Mouse (Mus musculus): ENCODE measurements at regions not wholly inside any gene's neighbourhood (a gene's known extent, or its start where the extent isn't known, plus 50 kb on each side); places are given as distances from the start of the nearest gene placed in this dataset.

GRCm38 (mm10) chr1:98860236-98860635, 439.3 kb downstream of the Slco6d1 start:
- Histone ChIP-seq H3K9ac (ENCODE audit: insufficient read depth, low read depth, low read length, poor library complexity, severe bottlenecking) (no peak overlapping the region), H3K9me3 (ENCODE audit: control insufficient read depth, insufficient read depth, low read depth, low read length) (no peaks in the 10 kb centered on the region), H3K27ac (ENCODE audit: insufficient read depth, low read depth, low read length, poor library complexity, severe bottlenecking) (no peak overlapping the region), H3K36me3 (ENCODE audit: control insufficient read depth, insufficient read depth, low read length, poor library complexity, severe bottlenecking) (no peaks in the 10 kb centered on the region), H3K4me3 (ENCODE audit: insufficient read depth in 1 of 2, low read depth in 1 of 2, low read length in 2 of 2, poor library complexity in 1 of 2, severe bottlenecking in 1 of 2) (no peak overlapping the region), H3K4me1 (ENCODE audit: control insufficient read depth in 2 of 2, insufficient read depth in 2 of 2, low read length in 2 of 2, poor library complexity in 1 of 2) (no peaks in the 10 kb centered on the region)
- in situ Hi-C loops (cut with MboI; ENCODE audit: low sequenced_read_pairs in 2 of 2, unreplicated experiment in 2 of 2): no loop called here
- no peak for DNase-seq (ENCODE audit: low read depth, low spot score)
- no peak for TF ChIP-seq MAFK (IDR thresholded peaks at IDR 0.05; ENCODE audit: insufficient read depth, low read depth, low read length)
- TF ChIP-seq ZC3H11A (IDR thresholded peaks at IDR 0.05; ENCODE audit: borderline replicate concordance, low read depth, low read length): no peak

- DNase-seq (ENCODE audit: low read depth, low spot score): no peak
- no peaks in the 10 kb centered on the region for H3K36me3 ChIP-seq (ENCODE audit: control insufficient read depth, insufficient read depth, low read length, poor library complexity, severe bottlenecking)
- H3K9me3 ChIP-seq (ENCODE audit: control insufficient read depth, insufficient read depth, low read depth, low read length): no peaks in the 10 kb centered on the region
- no peak overlapping the region for H3K9ac ChIP-seq (ENCODE audit: insufficient read depth, low read depth, low read length, poor library complexity, severe bottlenecking)
- H3K4me3 ChIP-seq (ENCODE audit: insufficient read depth in 1 of 2, low read depth in 1 of 2, low read length in 2 of 2, poor library complexity in 1 of 2, severe bottlenecking in 1 of 2): no peak overlapping the region
- in situ Hi-C loops (cut with MboI; ENCODE audit: low sequenced_read_pairs in 2 of 2, unreplicated experiment in 2 of 2): no loop called here
- no peak for TF ChIP-seq MAFK (IDR thresholded peaks at IDR 0.05; ENCODE audit: insufficient read depth, low read depth, low read length)
- TF ChIP-seq ZNF384 (IDR thresholded peaks at IDR 0.05; ENCODE audit: low read depth, low read length): peak; percentile 56; the same call in 1 of the 2 replicates
- no peak for TF ChIP-seq ZC3H11A (IDR thresholded peaks at IDR 0.05; ENCODE audit: borderline replicate concordance, low read depth, low read length)
- no peak for TF ChIP-seq HCFC1 (IDR thresholded peaks at IDR 0.05; ENCODE audit: borderline replicate concordance, insufficient read depth, low read length)
- no peak for TF ChIP-seq CHD2 (IDR thresholded peaks at IDR 0.05; ENCODE audit: low read depth, low read length)
- no peaks in the 10 kb centered on the region for H3K4me1 ChIP-seq (ENCODE audit: control insufficient read depth in 2 of 2, insufficient read depth in 2 of 2, low read length in 2 of 2, poor library complexity in 1 of 2)
- H3K27ac ChIP-seq (ENCODE audit: insufficient read depth, low read depth, low read length, poor library complexity, severe bottlenecking): no peak overlapping the region
Observed at GRCm38 (mm10) chr1:98906260-98906659, 485.3 kb downstream of the Slco6d1 start.

- Histone ChIP-seq H3K36me3 (ENCODE audit: control insufficient read depth, insufficient read depth, low read length, poor library complexity, severe bottlenecking) (no peaks in the 10 kb centered on the region), H3K9me3 (ENCODE audit: control insufficient read depth, insufficient read depth, low read depth, low read length) (no peaks in the 10 kb centered on the region), H3K9ac (ENCODE audit: insufficient read depth, low read depth, low read length, poor library complexity, severe bottlenecking) (no peak overlapping the region), H3K4me1 (ENCODE audit: control insufficient read depth in 2 of 2, insufficient read depth in 2 of 2, low read length in 2 of 2, poor library complexity in 1 of 2) (no peaks in the 10 kb centered on the region), H3K27ac (ENCODE audit: insufficient read depth, low read depth, low read length, poor library complexity, severe bottlenecking) (no peak overlapping the region), H3K4me3 (ENCODE audit: insufficient read depth in 1 of 2, low read depth in 1 of 2, low read length in 2 of 2, poor library complexity in 1 of 2, severe bottlenecking in 1 of 2) (no peak overlapping the region)
- TF ChIP-seq HCFC1 (IDR thresholded peaks at IDR 0.05; ENCODE audit: borderline replicate concordance, insufficient read depth, low read length) (no peak), MAFK (IDR thresholded peaks at IDR 0.05; ENCODE audit: insufficient read depth, low read depth, low read length) (no peak), ZC3H11A (IDR thresholded peaks at IDR 0.05; ENCODE audit: borderline replicate concordance, low read depth, low read length) (no peak), CHD2 (IDR thresholded peaks at IDR 0.05; ENCODE audit: low read depth, low read length) (no peak), ZNF384 (IDR thresholded peaks at IDR 0.05; ENCODE audit: low read depth, low read length) (no peak)
- in situ Hi-C loops (cut with MboI; ENCODE audit: low sequenced_read_pairs in 2 of 2, unreplicated experiment in 2 of 2): no loop called here
- no peak for DNase-seq (ENCODE audit: low read depth, low spot score)
Observed at GRCm38 (mm10) chr1:98923043-98923442, 502.1 kb downstream of the Slco6d1 start.

- H3K27ac ChIP-seq (ENCODE audit: insufficient read depth, low read depth, low read length, poor library complexity, severe bottlenecking): no peak overlapping the region
- H3K4me3 ChIP-seq (ENCODE audit: insufficient read depth in 1 of 2, low read depth in 1 of 2, low read length in 2 of 2, poor library complexity in 1 of 2, severe bottlenecking in 1 of 2): no peak overlapping the region
- TF ChIP-seq MAFK (IDR thresholded peaks at IDR 0.05; ENCODE audit: insufficient read depth, low read depth, low read length) (no peak), ZNF384 (IDR thresholded peaks at IDR 0.05; ENCODE audit: low read depth, low read length) (no peak), HCFC1 (IDR thresholded peaks at IDR 0.05; ENCODE audit: borderline replicate concordance, insufficient read depth, low read length) (no peak), CHD2 (IDR thresholded peaks at IDR 0.05; ENCODE audit: low read depth, low read length) (no peak), ZC3H11A (IDR thresholded peaks at IDR 0.05; ENCODE audit: borderline replicate concordance, low read depth, low read length) (no peak)
- in situ Hi-C loops (cut with MboI; ENCODE audit: low sequenced_read_pairs in 2 of 2, unreplicated experiment in 2 of 2): no loop called here
- H3K9me3 ChIP-seq (ENCODE audit: control insufficient read depth, insufficient read depth, low read depth, low read length): no peaks in the 10 kb centered on the region
- H3K9ac ChIP-seq (ENCODE audit: insufficient read depth, low read depth, low read length, poor library complexity, severe bottlenecking): no peak overlapping the region
- no peak for DNase-seq (ENCODE audit: low read depth, low spot score)
- H3K36me3 ChIP-seq (ENCODE audit: control insufficient read depth, insufficient read depth, low read length, poor library complexity, severe bottlenecking): no peaks in the 10 kb centered on the region
- H3K4me1 ChIP-seq (ENCODE audit: control insufficient read depth in 2 of 2, insufficient read depth in 2 of 2, low read length in 2 of 2, poor library complexity in 1 of 2): no peaks in the 10 kb centered on the region
Observed at GRCm38 (mm10) chr1:98924933-98925332, 504.0 kb downstream of the Slco6d1 start.

GRCm38 (mm10) chr1:98930926-98931325, 510.0 kb downstream of the Slco6d1 start:
- no peak overlapping the region for H3K27ac ChIP-seq (ENCODE audit: insufficient read depth, low read depth, low read length, poor library complexity, severe bottlenecking)

More at GRCm38 (mm10) chr1:98930926-98931325, 510.0 kb downstream of the Slco6d1 start:
- no peak for DNase-seq (ENCODE audit: low read depth, low spot score)
- Histone ChIP-seq H3K4me1 (ENCODE audit: control insufficient read depth in 2 of 2, insufficient read depth in 2 of 2, low read length in 2 of 2, poor library complexity in 1 of 2) (no peaks in the 10 kb centered on the region), H3K9me3 (ENCODE audit: control insufficient read depth, insufficient read depth, low read depth, low read length) (no peaks in the 10 kb centered on the region), H3K4me3 (ENCODE audit: insufficient read depth in 1 of 2, low read depth in 1 of 2, low read length in 2 of 2, poor library complexity in 1 of 2, severe bottlenecking in 1 of 2) (no peak overlapping the region), H3K36me3 (ENCODE audit: control insufficient read depth, insufficient read depth, low read length, poor library complexity, severe bottlenecking) (no peaks in the 10 kb centered on the region), H3K9ac (ENCODE audit: insufficient read depth, low read depth, low read length, poor library complexity, severe bottlenecking) (no peak overlapping the region)
- in situ Hi-C loops (cut with MboI; ENCODE audit: low sequenced_read_pairs in 2 of 2, unreplicated experiment in 2 of 2): no loop called here
- TF ChIP-seq ZNF384 (IDR thresholded peaks at IDR 0.05; ENCODE audit: low read depth, low read length) (no peak), MAFK (IDR thresholded peaks at IDR 0.05; ENCODE audit: insufficient read depth, low read depth, low read length) (no peak)

Measured in ES-E14 (cell line).